Mouse (Mus musculus) erythroblast, embryonic 14.5 days (primary cell): Measurements from ENCODE around the gene Fndc10.

Experiments used
- GATA1 ChIP-seq: IDR thresholded peaks from 2 replicates; pipeline ENCODE4 v1.6.1; 2012; ENCODE audit warnings: low read length, inconsistent platforms, mixed read lengths
- TAL1 ChIP-seq: IDR thresholded peaks from 3 replicates; pipeline ENCODE4 v1.6.1; 2012; ENCODE audit warnings: low read length, inconsistent platforms, mixed read lengths

DNA sequence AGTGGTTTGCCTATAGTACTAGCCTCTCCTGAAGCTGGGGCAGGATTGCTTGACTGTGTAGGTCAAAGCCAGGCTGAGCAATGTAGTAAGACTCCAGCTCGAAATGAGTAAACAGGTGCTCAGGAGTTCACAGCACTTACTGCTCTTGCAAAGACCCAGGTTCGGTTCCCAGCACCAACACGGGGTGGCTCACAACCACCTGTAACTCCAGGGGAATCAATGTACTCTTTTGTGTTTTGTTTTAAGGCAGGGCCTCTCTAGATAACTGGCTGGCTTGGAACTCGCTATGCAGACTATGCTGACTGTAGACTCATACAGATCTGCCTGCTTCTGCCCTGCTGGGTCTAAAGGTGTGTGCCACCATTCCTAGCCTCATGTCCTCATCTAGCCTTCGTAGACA, 48.5 kb downstream of the Fndc10 start:
- TF ChIP-seq GATA1 (no peak), TAL1 (no peak)
